Mouse (Mus musculus) left cerebral cortex, postnatal 14 days (tissue): ENCODE measurements around the gene Pik3r2. TPM values are rescaled to one million over a fixed set of nuclear protein-coding genes. Genes with fewer than 3 reads are reported as not detected.
A peak's percentile ranks its signal among the peaks of the same experiment; 100 is the strongest.

ENCODE experiments used
- DNase-seq, 2 experiments: peaks; one replicate each; pipeline ENCODE4 v3.0.0; 2021 to 2022; ENCODE audit warnings: low spot score in 2 of 2, mixed read lengths in 1 of 2
- intact Hi-C: fragments of 180-260 bp; cut with DNase I; formaldehyde crosslinking; loops from one replicate; pipeline ENCODE4 v1.15.1; 2025
- microRNA-seq, 2 experiments: library from miRNA; unstranded; fragments of <30 nt; microRNA quantifications; one replicate each; pipeline ENCODE4 v1.2.0; 2022
- total RNA-seq, 2 experiments: library from RNA; stranded (reverse); gene quantifications; 2 replicates each; pipeline ENCODE4 v1.2.3; 2021

Pik3r2 gene
- total RNA-seq, 2 experiments from 2014 or later, result 162 to 174 TPM

GRCm38 (mm10) chr8:70721601-70722000 is 54.9 kb downstream of the Pik3r2 start:
- DNase-seq, result no peak
- intact Hi-C loops, result loop anchor here (2.0 kb wide), 1 partner anchor 31 kb away; no protein-coding TSS in a partner anchor

GRCm38 (mm10) chr8:70720739-70721138 is 55.8 kb downstream of the Pik3r2 start:
- peak; percentile 78 to 84 for DNase-seq
- intact Hi-C loops, result loop anchor here (2.0 kb wide), 1 partner anchor 32 kb away; no protein-coding TSS in a partner anchor

- DNase-seq, result no peak
- intact Hi-C loops, result loop anchor here (2.0 kb wide), 2 partner anchors 33 to 121 kb away; no protein-coding TSS in a partner anchor
Observed at GRCm38 (mm10) chr8:70719796-70720270, 56.7 kb downstream of the Pik3r2 start.

GRCm38 (mm10) chr8:70718297-70718696 is 58.2 kb downstream of the Pik3r2 start, which contains the start of gene Gm3336:
Gene Gm3336, plus strand, starts transcription at chr8:70718543.
- intact Hi-C loops, result loop anchor here (2.0 kb wide), 1 partner anchor 123 kb away; no protein-coding TSS in a partner anchor
- DNase-seq, result peak in 1 of 2 experiments; percentile 65

Small RNAs within 50 kb of the gene (microRNA-seq; reads per million reads assigned to microRNA genes)
- 5.7 to 6.3 reads per million in 2 experiments for gene Mir7240

Other genes with a start within 250 kb of the Pik3r2 start
- 100 to 1,000 TPM; 396 to 406 TPM for gene Fkbp8, start 249.0 kb downstream of the Pik3r2 start, total RNA-seq
- 10 to 100 TPM; 40.8 to 43.4 TPM for gene Kxd1, start 248.8 kb downstream of the Pik3r2 start, total RNA-seq
- gene Ell, start 237.3 kb downstream of the Pik3r2 start, total RNA-seq, result 10 to 100 TPM; 13.8 to 17.4 TPM
- gene Isyna1, start 182.3 kb downstream of the Pik3r2 start, total RNA-seq, result 10 to 100 TPM; 47.5 to 51.0 TPM
- 100 to 1,000 TPM; 270 to 302 TPM for gene Ssbp4, start 167.8 kb downstream of the Pik3r2 start, total RNA-seq
- under 1 TPM; 0.90 to 0.97 TPM for gene Lrrc25, start 160.6 kb downstream of the Pik3r2 start, total RNA-seq
- gene Gdf15, start 144.3 kb downstream of the Pik3r2 start, total RNA-seq, result not detected
- gene Pgpep1, start 116.3 kb downstream of the Pik3r2 start, total RNA-seq, result 10 to 100 TPM; 14.8 to 19.0 TPM
- 10 to 100 TPM; 64.3 to 69.7 TPM for gene Lsm4, start 103.5 kb downstream of the Pik3r2 start, total RNA-seq
- 100 to 1,000 TPM; 165 to 193 TPM for gene Jund, start 77.8 kb downstream of the Pik3r2 start, total RNA-seq
- under 1 TPM in 1 of 2 experiments, not detected in 1; 0.08 TPM for gene Iqcn, start 73.3 kb downstream of the Pik3r2 start, total RNA-seq
- gene Gm3336, start 58.2 kb downstream of the Pik3r2 start, total RNA-seq, result not detected
- gene Pde4c, start 53.0 kb downstream of the Pik3r2 start, total RNA-seq, result 1 to 10 TPM; 1.0 to 1.7 TPM
- 100 to 1,000 TPM; 926 to 947 TPM for gene Rab3a, start 22.0 kb downstream of the Pik3r2 start, total RNA-seq
- gene Mpv17l2, start 15.8 kb downstream of the Pik3r2 start, total RNA-seq, result 10 to 100 TPM; 36.3 to 36.5 TPM
- 100 to 1,000 TPM; 176 to 185 TPM for gene Mast3, start 28.3 kb upstream of the Pik3r2 start, total RNA-seq
- gene Il12rb1, start 31.7 kb upstream of the Pik3r2 start, total RNA-seq, result 1 to 10 TPM; 1.2 TPM
- gene Arrdc2, start 63.0 kb upstream of the Pik3r2 start, total RNA-seq, result 10 to 100 TPM; 10.2 to 17.2 TPM
- gene Kcnn1, start 86.5 kb upstream of the Pik3r2 start, total RNA-seq, result 10 to 100 TPM; 17.2 to 19.2 TPM
- gene Ccdc124, start 97.2 kb upstream of the Pik3r2 start, total RNA-seq, result 10 to 100 TPM; 85.4 to 87.5 TPM
- 10 to 100 TPM in 1 of 2 experiments, 1 to 10 TPM in 1; 8.4 to 10.3 TPM for gene Slc5a5, start 116.0 kb upstream of the Pik3r2 start, total RNA-seq
- gene Rpl18a, start 120.7 kb upstream of the Pik3r2 start, total RNA-seq, result 100 to 1,000 TPM; 581 to 588 TPM
- 10 to 100 TPM; 70.4 to 84.5 TPM for gene Map1s, start 129.2 kb upstream of the Pik3r2 start, total RNA-seq